Mouse (Mus musculus): Measurements from ENCODE around the gene Tnpo2. TPM values are rescaled to one million over a fixed set of nuclear protein-coding genes. Genes with fewer than 3 reads are reported as not detected.

The Tnpo2 gene
- total RNA-seq, 4 experiments from 2014 or later, result 67.7 to 85.8 (median 73.5) TPM

Small RNAs within 50 kb of the gene (microRNA-seq; reads per million reads assigned to microRNA genes)
- 0.53 to 0.84 reads per million in 2 experiments for gene Mir7070

Other genes with a start within 250 kb of the Tnpo2 start
- gene Nfix, start 236.6 kb upstream of the Tnpo2 start, total RNA-seq (2022), result 100 to 1,000 TPM in 3 of 4 experiments, 10 to 100 TPM in 1; 99.6 to 150 (median 117) TPM
- 10 to 100 TPM; 11.2 to 14.9 (median 12.5) TPM for gene Dand5, start 214.1 kb upstream of the Tnpo2 start, total RNA-seq (2022)
- 10 to 100 TPM; 63.6 to 68.4 (median 66.2) TPM for gene Gadd45gip1, start 205.4 kb upstream of the Tnpo2 start, total RNA-seq (2022)
- 100 to 1,000 TPM; 107 to 125 (median 111) TPM for gene Rad23a, start 196.2 kb upstream of the Tnpo2 start, total RNA-seq (2022)
- gene Calr, start 190.0 kb upstream of the Tnpo2 start, total RNA-seq (2022), result 100 to 1,000 TPM; 629 to 719 (median 673) TPM
- 10 to 100 TPM; 59.9 to 76.8 (median 68.0) TPM for gene Farsa, start 179.9 kb upstream of the Tnpo2 start, total RNA-seq (2022)
- 1 to 10 TPM; 6.1 to 9.1 (median 7.1) TPM for gene Syce2, start 164.8 kb upstream of the Tnpo2 start, total RNA-seq (2022)
- gene Gcdh, start 143.0 kb upstream of the Tnpo2 start, total RNA-seq (2022), result 10 to 100 TPM; 51.9 to 66.4 (median 60.4) TPM
- under 1 TPM in 2 of 4 experiments, not detected in 2; 0.22 to 0.24 TPM for gene Klf1, start 135.0 kb upstream of the Tnpo2 start, total RNA-seq (2022)
- gene Dnase2a, start 128.4 kb upstream of the Tnpo2 start, total RNA-seq (2022), result 10 to 100 TPM; 12.5 to 28.7 (median 22.2) TPM
- 1 to 10 TPM; 2.1 to 9.2 (median 5.9) TPM for gene Mast1, start 99.6 kb upstream of the Tnpo2 start, total RNA-seq (2022)
- gene Rtbdn, start 89.9 kb upstream of the Tnpo2 start, total RNA-seq (2022), result under 1 TPM in 2 of 4 experiments, not detected in 2; 0.28 to 0.40 TPM
- gene Gm49661, start 67.5 kb upstream of the Tnpo2 start, total RNA-seq (2022), result 1 to 10 TPM in 2 of 4 experiments, not detected in 2; 1.7 to 2.3 TPM
- 100 to 1,000 TPM; 651 to 758 (median 708) TPM for gene Prdx2, start 67.3 kb upstream of the Tnpo2 start, total RNA-seq (2022)
- gene Rnaseh2a, start 67.1 kb upstream of the Tnpo2 start, total RNA-seq (2022), result 100 to 1,000 TPM in 3 of 4 experiments, 10 to 100 TPM in 1; 89.0 to 142 (median 110) TPM
- gene Junb, start 58.2 kb upstream of the Tnpo2 start, total RNA-seq (2022), result 100 to 1,000 TPM in 1 of 4 experiments, 10 to 100 TPM in 3; 39.9 to 211 (median 52.4) TPM
- 10 to 100 TPM in 2 of 4 experiments, 1 to 10 TPM in 2; 6.2 to 12.7 (median 10.5) TPM for gene Hook2, start 46.3 kb upstream of the Tnpo2 start, total RNA-seq (2022)
- not detected for gene Best2, start 22.4 kb upstream of the Tnpo2 start, total RNA-seq (2022)
- gene Asna1, start 11.6 kb upstream of the Tnpo2 start, total RNA-seq (2022), result 100 to 1,000 TPM in 2 of 4 experiments, 10 to 100 TPM in 2; 96.4 to 107 (median 101) TPM
- gene Trir, start 10.1 kb upstream of the Tnpo2 start, total RNA-seq (2022), result 100 to 1,000 TPM; 134 to 159 (median 155) TPM
- 10 to 100 TPM; 15.0 to 29.6 (median 21.6) TPM for gene Fbxw9, start 23.1 kb downstream of the Tnpo2 start, total RNA-seq (2022)
- 1 to 10 TPM in 1 of 4 experiments, not detected in 3; 1.3 TPM for gene Gm5741, start 31.1 kb downstream of the Tnpo2 start, total RNA-seq (2022)
- 10 to 100 TPM; 31.4 to 41.2 (median 33.2) TPM for gene Dhps, start 34.8 kb downstream of the Tnpo2 start, total RNA-seq (2022)
- gene Wdr83os, start 43.8 kb downstream of the Tnpo2 start, total RNA-seq (2022), result 10 to 100 TPM; 76.0 to 87.7 (median 81.1) TPM
- gene Wdr83, start 44.4 kb downstream of the Tnpo2 start, total RNA-seq (2022), result 10 to 100 TPM; 22.6 to 30.1 (median 29.2) TPM
- gene Man2b1, start 46.4 kb downstream of the Tnpo2 start, total RNA-seq (2022), result 10 to 100 TPM; 53.4 to 60.8 (median 54.3) TPM
- 1 to 10 TPM; 1.7 to 2.4 (median 1.9) TPM for gene Zfp791, start 86.2 kb downstream of the Tnpo2 start, total RNA-seq (2022)
- gene Cks1brt, start 115.0 kb downstream of the Tnpo2 start, total RNA-seq (2022), result not detected
- not detected for gene Olfr371, start 189.1 kb downstream of the Tnpo2 start, total RNA-seq (2022)